Mouse (Mus musculus) v-Abl transformed pro-B cells (cell line): ENCODE measurements around the gene Tespa1.
"Not testable (repeated sequence)": the region's sequence is repeated elsewhere in the genome, so short reads cannot be mapped to it uniquely, and the experiment has no call there.

Source experiments
- in situ Hi-C, 2 experiments: fragments of 400-800 bp; cut with MboI; formaldehyde crosslinking; loops; one replicate each; pipeline ENCODE4 v1.15.1; 2025; ENCODE audit not compliant: unreplicated experiment in 2 of 2

The Tespa1 gene

DNA sequence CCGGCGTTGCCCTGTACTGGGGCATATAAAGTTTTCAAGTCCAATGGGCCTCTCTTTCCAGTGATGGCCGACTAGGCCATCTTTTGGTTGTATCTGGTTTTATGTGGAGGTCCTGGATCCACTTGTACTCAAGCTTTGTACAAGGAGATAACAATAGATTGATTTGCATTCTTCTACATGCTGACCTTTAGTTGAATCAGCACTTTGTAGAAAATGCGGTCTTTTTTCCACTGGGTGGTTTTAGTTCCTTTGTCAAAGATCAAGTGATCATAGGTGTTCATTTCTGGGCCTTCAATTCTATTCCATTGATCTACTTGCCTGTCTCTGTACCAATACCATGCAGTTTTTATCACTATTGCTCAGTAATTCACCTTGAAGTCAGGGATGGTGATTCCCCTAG lies 17.4 kb downstream of the Tespa1 start:
- in situ Hi-C loops = not testable (repeated sequence)

DNA sequence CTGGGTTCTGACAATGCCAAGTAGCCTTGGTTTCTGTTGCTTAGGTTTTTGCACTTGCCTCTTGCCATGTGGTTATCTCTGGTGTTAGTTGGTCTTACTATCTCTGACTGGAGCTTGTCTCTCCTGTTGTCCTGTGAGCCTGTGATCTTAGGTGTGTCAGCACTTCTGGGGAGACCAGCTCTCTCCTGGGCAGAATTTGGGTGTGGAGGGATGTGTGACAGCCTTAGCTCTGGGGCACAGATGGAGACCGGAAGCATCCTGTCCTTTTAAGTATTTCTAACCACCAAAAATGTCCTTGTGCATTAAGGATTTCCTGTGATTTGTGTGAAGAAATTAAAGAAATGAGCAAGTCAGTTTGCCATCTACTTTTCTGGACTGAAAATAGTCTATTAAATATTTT lies 21.4 kb downstream of the Tespa1 start:
- in situ Hi-C loops = no loop called here

DNA sequence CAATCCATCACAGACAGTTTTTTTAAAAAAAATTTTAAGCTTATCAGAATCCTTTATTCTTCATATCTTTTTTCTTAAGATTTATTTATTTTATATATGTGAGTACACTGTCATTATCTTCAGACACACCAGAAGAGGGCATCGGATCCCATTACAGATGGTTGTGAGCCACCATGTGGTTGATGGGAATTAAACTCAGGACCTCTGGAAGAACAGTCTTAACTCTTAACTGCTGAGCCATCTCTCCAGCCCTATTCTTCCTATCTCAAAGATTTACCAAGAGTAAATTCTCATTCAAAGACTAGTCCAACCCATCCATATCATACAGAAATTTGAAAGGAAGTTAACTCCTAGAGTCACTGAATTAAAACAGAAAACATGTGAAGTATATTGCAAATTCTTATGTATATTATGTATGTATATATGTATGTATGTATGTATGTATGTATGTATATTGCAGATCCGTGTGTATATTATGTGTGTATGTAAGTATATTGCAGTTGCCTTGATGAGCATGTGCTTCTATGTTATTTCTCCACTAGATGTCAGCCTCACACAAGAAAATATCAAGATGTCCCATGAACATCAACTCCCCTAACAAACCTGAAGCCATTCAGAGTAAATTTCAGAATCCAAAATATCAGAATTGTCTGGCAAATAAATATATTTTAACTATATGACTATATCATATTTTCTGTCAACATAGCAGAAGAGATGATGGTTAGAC lies 40.9 kb downstream of the Tespa1 start:
- in situ Hi-C loops = loop anchor here in 1 of 2 experiments (5.0 kb wide), 2 partner anchors 51 to 136 kb away; no protein-coding TSS in a partner anchor

DNA sequence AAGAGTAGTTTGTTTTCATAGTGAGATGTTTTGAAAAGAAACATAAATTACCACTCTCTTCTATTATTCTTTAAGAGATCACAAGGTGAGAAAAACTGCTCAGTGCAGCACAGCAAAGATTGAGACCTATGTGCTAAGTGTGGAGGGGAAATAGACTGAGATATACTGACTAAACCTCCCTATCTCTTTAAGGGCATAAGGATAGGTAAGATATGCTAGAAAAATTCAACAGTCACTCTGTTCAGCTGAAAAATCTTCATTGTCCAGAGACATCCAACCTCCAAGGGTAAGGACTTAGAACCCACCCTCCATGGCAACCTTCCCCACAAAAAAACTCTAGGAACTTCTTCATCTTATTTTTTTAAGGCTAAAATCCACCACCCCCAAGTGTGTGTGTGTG lies 42.1 kb downstream of the Tespa1 start:
- in situ Hi-C loops = loop anchor here in 1 of 2 experiments (5.0 kb wide), 2 partner anchors 52 to 137 kb away; no protein-coding TSS in a partner anchor

DNA sequence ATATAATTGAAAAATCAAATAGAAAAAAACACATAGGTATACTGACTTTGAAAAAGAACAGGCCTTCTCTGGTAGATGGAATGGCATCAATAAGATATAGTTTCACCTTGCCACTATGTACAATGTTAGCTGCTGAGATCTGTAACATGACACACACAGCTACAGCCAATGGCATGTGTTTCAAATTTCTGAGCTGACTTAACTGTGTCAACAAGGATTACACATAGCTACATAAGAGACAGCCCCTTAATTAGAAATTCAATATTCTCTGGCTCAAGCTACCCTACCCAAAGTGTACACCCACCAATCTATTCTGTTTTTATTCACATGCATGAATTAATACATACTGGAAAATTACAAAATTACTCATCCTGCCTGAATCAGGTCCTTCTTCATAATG lies 45.7 kb downstream of the Tespa1 start:
- in situ Hi-C loops = no loop called here

DNA sequence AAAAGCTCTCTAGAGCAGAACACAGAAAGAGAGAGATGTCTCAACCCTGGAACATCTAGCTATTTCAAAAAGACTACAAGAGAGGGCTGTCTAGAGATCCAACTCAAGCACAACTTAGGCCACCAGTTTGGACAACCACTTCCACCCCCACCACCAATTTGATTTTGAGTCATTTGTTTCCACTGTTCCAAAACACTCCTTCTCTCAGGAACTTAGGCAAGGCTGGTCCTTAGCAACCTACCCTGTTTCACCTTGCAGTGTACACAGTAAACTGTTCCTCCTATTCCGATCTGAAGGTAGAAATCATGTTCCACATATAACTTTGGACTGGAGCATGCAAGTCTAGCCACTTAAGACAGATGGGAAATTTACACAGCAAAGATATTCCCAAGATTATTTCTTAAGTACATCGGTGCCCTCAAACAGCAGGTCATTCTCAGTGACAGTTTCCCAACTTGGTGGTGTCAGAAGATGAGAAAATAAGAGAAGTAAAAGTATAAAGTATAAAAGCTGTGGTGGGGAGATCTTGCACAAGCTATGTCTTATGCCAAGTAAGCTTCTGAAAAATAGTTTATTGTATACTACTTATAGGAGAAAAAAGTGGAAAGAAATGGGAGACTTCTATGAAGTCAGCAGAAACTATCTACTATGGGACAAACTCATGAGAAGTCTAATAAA lies 47.5 kb downstream of the Tespa1 start:
- in situ Hi-C loops = no loop called here

DNA sequence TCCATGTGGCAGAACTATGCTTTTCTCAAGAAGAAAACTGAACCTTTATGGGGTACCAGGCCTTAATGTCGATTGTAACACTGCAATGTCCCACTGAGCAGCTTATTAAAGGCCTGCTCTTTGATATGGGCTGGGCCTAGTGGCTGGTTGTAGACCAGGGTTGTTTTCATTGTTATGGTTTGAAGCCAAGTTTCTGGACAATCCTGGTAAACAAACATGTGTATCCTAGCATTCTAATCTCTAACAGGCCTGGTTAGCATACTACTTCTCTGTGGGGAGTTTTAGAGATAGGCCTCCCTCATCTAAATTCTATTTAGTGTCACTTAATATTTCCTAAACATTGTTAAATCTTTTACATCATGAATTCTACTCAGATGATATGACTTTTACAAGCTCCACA lies 49.0 kb downstream of the Tespa1 start:
- in situ Hi-C loops = no loop called here

DNA sequence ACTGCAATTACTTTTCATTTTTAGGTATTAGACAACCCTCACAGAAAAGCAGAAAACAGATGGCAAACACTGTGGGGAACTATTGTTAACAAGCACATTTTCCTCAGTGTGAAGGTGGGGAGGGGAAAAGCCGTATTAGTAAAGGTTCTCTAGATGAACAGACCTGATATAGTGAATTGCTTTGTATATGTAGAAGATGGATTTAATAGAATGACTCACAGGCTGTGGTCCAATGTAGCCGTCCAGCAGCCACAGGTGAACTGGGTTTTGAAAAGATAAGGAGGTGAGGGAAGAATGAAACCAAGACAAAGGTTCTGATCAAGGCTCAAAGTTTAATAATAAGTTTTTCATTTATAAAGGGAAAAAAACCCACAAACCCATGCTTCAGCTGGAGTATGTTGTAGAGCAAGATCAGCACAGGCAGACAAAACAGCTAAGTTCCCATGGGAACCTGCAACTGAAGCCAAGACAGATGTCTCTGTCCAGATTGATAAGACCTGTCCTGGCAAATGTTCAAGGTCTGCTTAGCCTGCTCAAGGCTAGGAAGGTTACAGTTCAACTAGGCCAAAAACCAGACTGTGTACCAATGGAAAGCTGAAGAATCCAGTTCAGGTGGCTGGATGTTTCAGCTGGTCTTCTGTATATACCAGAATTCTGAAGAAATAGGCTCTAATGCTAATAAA lies 50.0 kb downstream of the Tespa1 start:
- in situ Hi-C loops = no loop called here

DNA sequence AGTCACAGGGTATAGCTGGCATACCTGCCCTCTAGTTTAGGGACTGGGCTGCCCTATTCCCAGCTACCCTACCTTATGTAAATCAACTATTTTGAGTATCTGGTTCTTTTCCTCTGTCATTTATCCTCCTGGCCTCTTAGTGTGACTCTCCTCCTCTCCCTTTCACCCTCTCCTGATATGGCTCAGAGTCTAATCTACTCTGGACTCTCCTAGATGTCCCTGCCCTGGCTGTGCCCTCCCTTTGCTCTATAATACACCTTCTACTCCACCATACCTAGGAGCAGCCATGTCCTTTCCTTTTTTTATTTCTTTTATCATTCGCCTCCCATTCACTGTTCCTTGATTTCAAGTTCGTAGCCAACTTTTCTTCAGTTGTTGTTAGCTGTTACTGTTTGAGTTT lies 52.5 kb downstream of the Tespa1 start:
- in situ Hi-C loops = no loop called here

DNA sequence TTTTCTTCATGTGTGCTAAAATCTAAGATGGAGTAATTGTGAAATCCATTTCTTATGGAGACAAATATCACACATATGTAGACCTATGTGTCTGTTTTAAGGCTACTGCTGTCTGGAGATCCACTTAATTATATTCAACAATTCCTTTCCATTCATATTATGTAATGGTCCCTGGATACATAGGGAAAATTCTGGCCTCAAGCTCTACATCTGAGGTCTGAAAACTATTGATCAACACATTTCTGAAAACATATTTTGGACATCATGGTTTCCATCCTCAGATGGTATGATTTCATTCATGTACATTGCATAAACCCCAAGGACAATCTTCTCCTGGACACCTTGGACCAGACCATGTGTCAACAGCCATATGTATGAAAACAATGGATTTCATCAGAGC lies 71.6 kb downstream of the Tespa1 start, which contains the start of gene Vmn2r84:
Gene Vmn2r84 (minus strand): TSS at position 101 of the 400 bp plus-strand sequence.
- in situ Hi-C loops = no loop called here

DNA sequence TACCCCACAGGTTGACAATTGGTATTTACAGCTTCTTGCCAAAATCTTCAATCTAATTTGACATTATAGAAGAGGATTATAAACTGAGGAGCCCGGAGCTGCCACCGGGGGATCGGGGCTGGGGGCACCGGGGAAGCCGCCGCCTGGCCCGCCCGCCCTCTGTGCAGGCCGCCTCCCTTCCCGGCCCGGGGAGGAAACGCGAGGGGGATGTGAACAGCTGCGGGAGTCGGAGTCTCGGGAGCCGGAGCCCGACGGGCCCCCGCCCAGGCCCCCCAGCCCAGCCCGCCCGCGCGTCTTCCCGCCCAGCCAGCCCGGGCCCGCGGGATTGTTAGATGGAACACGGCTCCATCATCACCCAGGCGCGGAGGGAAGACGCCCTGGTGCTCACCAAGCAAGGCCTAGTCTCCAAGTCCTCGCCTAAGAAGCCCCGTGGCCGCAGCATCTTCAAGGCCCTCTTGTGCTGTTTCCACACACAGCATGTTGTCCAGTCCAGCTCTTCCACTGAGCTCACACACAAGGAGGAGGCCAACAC lies 89.6 kb downstream of the Tespa1 start:
- in situ Hi-C loops = not testable (repeated sequence)
